Mouse (Mus musculus): ENCODE results near the gene Syne1.

- TF ChIP-seq CTCF (IDR thresholded peaks at IDR 0.05) (no peak), EP300 (IDR thresholded peaks at IDR 0.05) (no peak)
These were observed 471.3 kb downstream of the Syne1 start for GRCm38 (mm10) chr10:5079945-5080468.
